ENCODE assay signal across 10 mouse cellular contexts in the genomic region with DNA sequence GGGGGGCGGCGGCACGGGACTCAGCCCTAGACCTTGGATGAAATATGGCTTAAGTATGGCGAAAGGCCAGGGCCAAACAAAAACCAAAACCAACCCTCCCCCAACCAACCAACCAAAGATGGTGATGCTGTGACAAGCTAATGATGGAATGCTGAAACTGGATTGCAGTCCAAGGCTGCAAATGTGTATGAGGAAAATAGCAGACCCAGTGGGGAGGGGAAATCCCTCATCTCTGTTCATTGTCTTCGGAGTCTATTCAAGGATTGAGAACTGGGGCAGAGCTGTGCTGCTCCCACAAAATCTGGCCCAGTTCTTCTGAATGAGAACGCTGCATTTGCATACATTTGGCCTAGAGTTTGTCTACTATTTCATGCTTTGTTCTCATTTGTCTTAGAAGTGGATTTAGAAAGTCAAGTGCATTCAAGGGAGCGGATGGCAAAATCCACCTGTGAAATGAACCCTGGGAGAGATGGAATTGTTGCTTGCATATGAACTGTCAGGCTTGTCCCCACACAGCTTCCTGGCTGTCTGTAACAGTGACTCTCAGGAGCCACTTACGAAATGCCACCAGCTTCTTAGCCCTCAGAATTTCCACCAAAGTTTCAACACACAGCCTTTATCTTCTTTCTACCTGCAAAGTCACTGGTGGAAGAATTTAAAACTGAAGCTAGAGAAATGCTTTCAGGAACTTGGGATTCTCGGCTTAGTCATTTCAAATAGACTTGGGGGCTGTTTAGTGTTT. TPM values are rescaled to one million over a fixed set of nuclear protein-coding genes. Genes with fewer than 3 reads are reported as not detected.
DNase-seq lines count a peak whose midpoint lies in the region; ATAC-seq and TF ChIP-seq lines count a peak whose summit lies in the region.
"Had no signal": no experiment of that assay in that cellular context is flagged by ENCODE, and none has a peak within 500 bp of the region (broad histone marks: within the 10 kb centered on the region; RNA-seq: fewer than 3 reads in every experiment).

No protein-coding gene starts in this region.

- no peak for TF ChIP-seq CTCF in midbrain, postnatal 0 days (IDR thresholded peaks at IDR 0.05)
- TF ChIP-seq CTCF in brain, embryonic 14.5 days (IDR thresholded peaks at IDR 0.05; ENCODE audit: borderline replicate concordance, extremely low read depth, insufficient read depth, insufficient read length) = no peak

- peak; percentile 21 for DNase-seq in midbrain, postnatal 0 days (ENCODE audit: low spot score)
- DNase-seq in midbrain, embryonic 14.5 days = no peak
- DNase-seq in brain, embryonic 14.5 days (ENCODE audit: low read depth) = peak; percentile 61
- peak; percentile 74 for DNase-seq in retina, postnatal 1 day
- DNase-seq in thymus, adult 18-20 months = no peak
- no peak for DNase-seq in adipocyte (ENCODE audit: low spot score)
- DNase-seq: lung, adult 2 months had no signal

- no peaks in the 10 kb centered on the region for H3K4me1 ChIP-seq in hindbrain, embryonic 13.5 days (replicated peaks)
- no peaks in the 10 kb centered on the region for H3K4me1 ChIP-seq in hindbrain, embryonic 12.5 days
- H3K4me1 ChIP-seq in midbrain, postnatal 0 days (ENCODE audit: insufficient read depth, low read length) = no peaks in the 10 kb centered on the region
- no peaks in the 10 kb centered on the region for H3K4me1 ChIP-seq in midbrain, embryonic 14.5 days (ENCODE audit: control insufficient read depth, insufficient read depth, low read length)

- H3K4me2 ChIP-seq in hindbrain, embryonic 13.5 days = no peak overlapping the region
- no peak overlapping the region for H3K4me2 ChIP-seq in hindbrain, embryonic 12.5 days (replicated peaks)
- H3K4me2 ChIP-seq in midbrain, postnatal 0 days (ENCODE audit: low read depth, low read length, poor library complexity, severe bottlenecking) = no peak overlapping the region
- H3K4me2 ChIP-seq in midbrain, embryonic 14.5 days (ENCODE audit: low read length) = no peak overlapping the region
- H3K4me2 ChIP-seq: heart, embryonic 15.5 days had no signal

- no peak for ATAC-seq in hindbrain, embryonic 13.5 days (ENCODE audit: low FRiP score)
- ATAC-seq in hindbrain, embryonic 12.5 days (ENCODE audit: low FRiP score) = no peak
- no peak for ATAC-seq in midbrain, postnatal 0 days (ENCODE audit: low FRiP score)
- ATAC-seq in midbrain, embryonic 14.5 days (ENCODE audit: low FRiP score, low TSS enrichment) = no peak

- no peaks in the 10 kb centered on the region for H3K9me3 ChIP-seq in hindbrain, embryonic 13.5 days
- H3K9me3 ChIP-seq in hindbrain, embryonic 12.5 days (replicated peaks) = no peaks in the 10 kb centered on the region
- no peaks in the 10 kb centered on the region for H3K9me3 ChIP-seq in midbrain, postnatal 0 days (ENCODE audit: low read length)
- H3K9me3 ChIP-seq in midbrain, embryonic 14.5 days (ENCODE audit: control insufficient read depth, low read length) = no peaks in the 10 kb centered on the region
- H3K9me3 ChIP-seq: heart, embryonic 15.5 days had no signal

- no peaks in the 10 kb centered on the region for H3K36me3 ChIP-seq in hindbrain, embryonic 13.5 days
- no peaks in the 10 kb centered on the region for H3K36me3 ChIP-seq in hindbrain, embryonic 12.5 days
- no peaks in the 10 kb centered on the region for H3K36me3 ChIP-seq in midbrain, postnatal 0 days (ENCODE audit: insufficient read depth, low read length)
- no peaks in the 10 kb centered on the region for H3K36me3 ChIP-seq in midbrain, embryonic 14.5 days (ENCODE audit: control insufficient read depth, insufficient read depth, low read length)
- H3K36me3 ChIP-seq: heart, embryonic 15.5 days had no signal

- H3K9ac ChIP-seq in hindbrain, embryonic 13.5 days = no peak overlapping the region
- no peak overlapping the region for H3K9ac ChIP-seq in hindbrain, embryonic 12.5 days
- no peak overlapping the region for H3K9ac ChIP-seq in midbrain, postnatal 0 days (replicated peaks; ENCODE audit: low read length, poor library complexity, severe bottlenecking)
- no peak overlapping the region for H3K9ac ChIP-seq in midbrain, embryonic 14.5 days (replicated peaks; ENCODE audit: low read length)
- H3K9ac ChIP-seq: heart, embryonic 15.5 days had no signal

- peaks cover 34% of the 10 kb centered on the region for H3K27me3 ChIP-seq in hindbrain, embryonic 13.5 days
- peaks cover 27% of the 10 kb centered on the region for H3K27me3 ChIP-seq in hindbrain, embryonic 12.5 days
- no peaks in the 10 kb centered on the region; the same call in 1 of the 2 replicates for H3K27me3 ChIP-seq in midbrain, postnatal 0 days (ENCODE audit: insufficient read depth, low read length)
- H3K27me3 ChIP-seq in midbrain, embryonic 14.5 days (ENCODE audit: control insufficient read depth, insufficient read depth, low read length) = no peaks in the 10 kb centered on the region
- H3K27me3 ChIP-seq: heart, embryonic 15.5 days had no signal

- 0 out of 2 replicates have a peak overlapping the region, but pooled peaks have one; percentile 35 for H3K27ac ChIP-seq in hindbrain, embryonic 13.5 days
- H3K27ac ChIP-seq in hindbrain, embryonic 12.5 days = no peak overlapping the region
- H3K27ac ChIP-seq in midbrain, postnatal 0 days (ENCODE audit: low read depth, low read length) = no peak overlapping the region
- H3K27ac ChIP-seq in midbrain, embryonic 14.5 days (replicated peaks; ENCODE audit: low read depth, low read length) = no peak overlapping the region
- H3K27ac ChIP-seq: heart, embryonic 15.5 days had no signal

- TF ChIP-seq POLR2A in brain, embryonic 14.5 days (IDR thresholded peaks at IDR 0.05; ENCODE audit: borderline replicate concordance, extremely low read depth, insufficient read depth, insufficient read length, poor library complexity, severe bottlenecking) = no peak

- H3K4me3 ChIP-seq in hindbrain, embryonic 13.5 days = no peak overlapping the region
- no peak overlapping the region for H3K4me3 ChIP-seq in hindbrain, embryonic 12.5 days
- H3K4me3 ChIP-seq in midbrain, postnatal 0 days (ENCODE audit: low read depth, low read length) = no peak overlapping the region
- no peak overlapping the region for H3K4me3 ChIP-seq in midbrain, embryonic 14.5 days (replicated peaks; ENCODE audit: low read depth, low read length)
- H3K4me3 ChIP-seq: heart, embryonic 15.5 days had no signal

- WGBS in hindbrain, embryonic 13.5 days = 55% methylated on average over 9 of the region's 9 CpGs
- WGBS in hindbrain, embryonic 12.5 days = 67% methylated on average over 9 of the region's 9 CpGs
- WGBS in midbrain, postnatal 0 days = 62% methylated on average over 9 of the region's 9 CpGs
- 70% methylated on average over 9 of the region's 9 CpGs for WGBS in midbrain, embryonic 14.5 days

RNA-seq across cellular contexts. Expression of a gene that starts 36.2 kb away (rescaled TPM):
- 3.8 and 4.1 TPM in 2 replicates for polyA plus RNA-seq in hindbrain, embryonic 13.5 days (2015; fragmentation: Nextera tagmentation; extraction: Ambion mirVana)
- polyA plus RNA-seq in hindbrain, embryonic 12.5 days (2016; fragmentation: Nextera tagmentation; extraction: Ambion mirVana) = 21.7 and 27.9 TPM in 2 replicates
- 1.7 and 1.9 TPM in 2 replicates for total RNA-seq in midbrain, postnatal 0 days (2014; rRNA removed)
- polyA plus RNA-seq in midbrain, postnatal 0 days (2015; fragmentation: Nextera tagmentation; extraction: Ambion mirVana) = 1.7 and 2.0 TPM in 2 replicates
- polyA plus RNA-seq in midbrain, embryonic 14.5 days (2014; fragmentation: Nextera tagmentation; extraction: Ambion mirVana) = 1.6 TPM in 2 replicates
- polyA plus RNA-seq in brain, embryonic 14.5 days (2012; rRNA removed) = 4.2 and 7.9 TPM in 2 replicates

Comparison
In these comparisons a context has a peak if more than half of its experiments do, and no peak if none do; other contexts are left out.
1. DNase-seq: peak in midbrain, postnatal 0 days (single experiment), brain, embryonic 14.5 days (single experiment) and retina, postnatal 1 day (single experiment); none in midbrain, embryonic 14.5 days (single experiment), thymus, adult 18-20 months (0 of 2) and adipocyte (single experiment).